Comparison of ENCODE assay signal across 8 mouse cellular contexts in genomic region chr19:10869241-10869885, GRCm38 (mm10). TPM values are rescaled to one million over a fixed set of nuclear protein-coding genes. Genes with fewer than 3 reads are reported as not detected.
A peak's percentile ranks its signal among the peaks of the same experiment; 100 is the strongest.
DNase-seq lines count a peak whose midpoint lies in the region; ATAC-seq and TF ChIP-seq lines count a peak whose summit lies in the region.

No protein-coding gene starts in this region.

- peaks cover 34% of the 10 kb centered on the region for H3K27me3 ChIP-seq in E14TG2a.4 (ENCODE audit: insufficient read depth, low read length)
- no peaks in the 10 kb centered on the region for H3K27me3 ChIP-seq in forebrain, embryonic 16.5 days (replicated peaks; ENCODE audit: control insufficient read depth, insufficient read depth, low read length)
- peaks cover 14% of the 10 kb centered on the region for H3K27me3 ChIP-seq in liver, embryonic 14.5 days (ENCODE audit: control insufficient read depth, insufficient read depth, low read length)
- H3K27me3 ChIP-seq in neural tube, embryonic 12.5 days (replicated peaks), result no peaks in the 10 kb centered on the region

- H3K4me1 ChIP-seq in E14TG2a.4 (replicated peaks; ENCODE audit: low read depth, low read length), result peaks cover 29% of the 10 kb centered on the region
- peaks cover 27% of the 10 kb centered on the region for H3K4me1 ChIP-seq in forebrain, embryonic 16.5 days (replicated peaks; ENCODE audit: control insufficient read depth, insufficient read depth, low read length)
- H3K4me1 ChIP-seq in liver, embryonic 14.5 days (replicated peaks; ENCODE audit: control insufficient read depth in 2 of 2, insufficient read depth in 2 of 2, low read length in 1 of 2), result no peaks in the 10 kb centered on the region
- peaks cover 26% of the 10 kb centered on the region for H3K4me1 ChIP-seq in neural tube, embryonic 12.5 days

- ATAC-seq in forebrain, embryonic 16.5 days, result peak; percentile 96
- ATAC-seq in liver, embryonic 14.5 days (ENCODE audit: insufficient read depth), result peak; percentile 52; the same call in 1 of the 2 replicates
- ATAC-seq in neural tube, embryonic 12.5 days (ENCODE audit: low FRiP score, low read depth), result peak; percentile 93

- peak overlapping the region; percentile 87 for H3K4me3 ChIP-seq in E14TG2a.4 (replicated peaks; ENCODE audit: low read length)
- H3K4me3 ChIP-seq in forebrain, embryonic 16.5 days (replicated peaks; ENCODE audit: low read length), result peak overlapping the region; percentile 89
- H3K4me3 ChIP-seq in liver, embryonic 14.5 days (ENCODE audit: insufficient read depth in 1 of 2, low read depth in 2 of 2, low read length in 2 of 2), result peak overlapping the region; percentile 38 to 40
- peak overlapping the region; percentile 85 for H3K4me3 ChIP-seq in neural tube, embryonic 12.5 days

- H3K27ac ChIP-seq in forebrain, embryonic 16.5 days (ENCODE audit: low read length), result peak overlapping the region; percentile 93
- H3K27ac ChIP-seq in liver, embryonic 14.5 days, result no peak overlapping the region
- H3K27ac ChIP-seq in neural tube, embryonic 12.5 days, result peak overlapping the region; percentile 82

- WGBS in forebrain, embryonic 16.5 days, result under 1% methylated on average over 35 of the region's 43 CpGs
- WGBS in liver, embryonic 14.5 days (ENCODE audit: insufficient replicate concordance), result under 1% methylated on average over 43 of the region's 43 CpGs
- under 1% methylated on average over 42 of the region's 43 CpGs for WGBS in neural tube, embryonic 12.5 days

- peak overlapping the region; percentile 90 for H3K4me2 ChIP-seq in forebrain, embryonic 16.5 days (ENCODE audit: low read length)
- H3K4me2 ChIP-seq in liver, embryonic 14.5 days (ENCODE audit: low read depth), result peak overlapping the region; percentile 47
- H3K4me2 ChIP-seq in neural tube, embryonic 12.5 days (replicated peaks), result peak overlapping the region; percentile 83

- H3K9ac ChIP-seq in forebrain, embryonic 16.5 days (replicated peaks; ENCODE audit: low read depth, low read length), result peak overlapping the region; percentile 98
- no peak overlapping the region for H3K9ac ChIP-seq in liver, embryonic 14.5 days (replicated peaks)
- peak overlapping the region; percentile 93 for H3K9ac ChIP-seq in neural tube, embryonic 12.5 days

- no peak for TF ChIP-seq EP300 in liver, embryonic 14.5 days (IDR thresholded peaks at IDR 0.05; ENCODE audit: low read depth)

- peaks cover 56% of the 10 kb centered on the region for H3K36me3 ChIP-seq in E14TG2a.4 (ENCODE audit: insufficient read depth, low read length)
- H3K36me3 ChIP-seq in forebrain, embryonic 16.5 days (ENCODE audit: control insufficient read depth, insufficient read depth), result peaks cover 36% of the 10 kb centered on the region
- H3K36me3 ChIP-seq in liver, embryonic 14.5 days (replicated peaks; ENCODE audit: control insufficient read depth, insufficient read depth, low read depth), result no peaks in the 10 kb centered on the region; the same call in 1 of the 2 replicates
- peaks cover 62% of the 10 kb centered on the region for H3K36me3 ChIP-seq in neural tube, embryonic 12.5 days

- H3K9me3 ChIP-seq in E14TG2a.4 (ENCODE audit: low read length), result no peaks in the 10 kb centered on the region
- no peaks in the 10 kb centered on the region for H3K9me3 ChIP-seq in forebrain, embryonic 16.5 days (ENCODE audit: control insufficient read depth, low read length)
- H3K9me3 ChIP-seq in liver, embryonic 14.5 days (ENCODE audit: control insufficient read depth, low read length), result no peaks in the 10 kb centered on the region
- no peaks in the 10 kb centered on the region for H3K9me3 ChIP-seq in neural tube, embryonic 12.5 days

- no peak for TF ChIP-seq CTCF in E14TG2a.4 (conservative IDR thresholded peaks at IDR 0.05; ENCODE audit: low read length)
- TF ChIP-seq CTCF in liver, embryonic 14.5 days (IDR thresholded peaks at IDR 0.05; ENCODE audit: low read depth), result no peak

- intact Hi-C loops in heart, postnatal 14 days (cut with DNase I), result loop anchor here (2.0 kb wide), 1 partner anchor 23 kb away; no protein-coding TSS in a partner anchor

- DNase-seq in cerebellum, adult 11 months, result peak; percentile 88
- DNase-seq in heart, postnatal 14 days, result peak; percentile 80 to 82
- peak; percentile 87 to 91 for DNase-seq in kidney, postnatal 4 days
- no peak for DNase-seq in liver, embryonic 14.5 days (ENCODE audit: low read depth in 3 of 3, low spot score in 3 of 3)
- DNase-seq in thymus, postnatal 14 days, result peak; percentile 43

RNA-seq across cellular contexts. Expression of gene Tmem132a, which starts 0.4 kb away (rescaled TPM):
- 176 and 195 TPM in 2 replicates for polyA plus RNA-seq in forebrain, embryonic 16.5 days (2015; fragmentation: Nextera tagmentation; extraction: Ambion mirVana)
- total RNA-seq in heart, postnatal 14 days (2021), result 10 to 100 TPM; 18.6 to 23.6 TPM
- polyA plus RNA-seq in liver, embryonic 14.5 days (2012; rRNA removed), result 2.5 and 2.8 TPM in 2 replicates
- polyA plus RNA-seq in liver, embryonic 14.5 days (2014; fragmentation: Nextera tagmentation; extraction: Ambion mirVana), result 1.6 and 2.2 TPM in 2 replicates
- 151 and 157 TPM in 2 replicates for polyA plus RNA-seq in neural tube, embryonic 12.5 days (2016; fragmentation: Nextera tagmentation; extraction: Ambion mirVana)

RNA-seq across cellular contexts. Expression of gene Tmem109, which starts 12.4 kb away (rescaled TPM):
- polyA plus RNA-seq in forebrain, embryonic 16.5 days (2015; fragmentation: Nextera tagmentation; extraction: Ambion mirVana), result 43.7 and 46.1 TPM in 2 replicates
- 10 to 100 TPM; 80.3 to 85.0 TPM for total RNA-seq in heart, postnatal 14 days (2021)
- 10.9 and 11.1 TPM in 2 replicates for polyA plus RNA-seq in liver, embryonic 14.5 days (2012; rRNA removed)
- 16.1 and 16.5 TPM in 2 replicates for polyA plus RNA-seq in liver, embryonic 14.5 days (2014; fragmentation: Nextera tagmentation; extraction: Ambion mirVana)
- polyA plus RNA-seq in neural tube, embryonic 12.5 days (2016; fragmentation: Nextera tagmentation; extraction: Ambion mirVana), result 38.7 and 39.1 TPM in 2 replicates

RNA-seq across cellular contexts. Expression of gene Prpf19, which starts 25.7 kb away (rescaled TPM):
- 42.8 and 43.3 TPM in 2 replicates for polyA plus RNA-seq in forebrain, embryonic 16.5 days (2015; fragmentation: Nextera tagmentation; extraction: Ambion mirVana)
- total RNA-seq in heart, postnatal 14 days (2021), result 100 to 1,000 TPM; 184 to 192 TPM
- 108 and 117 TPM in 2 replicates for polyA plus RNA-seq in liver, embryonic 14.5 days (2012; rRNA removed)
- polyA plus RNA-seq in liver, embryonic 14.5 days (2014; fragmentation: Nextera tagmentation; extraction: Ambion mirVana), result 15.7 and 19.1 TPM in 2 replicates
- 39.0 and 44.8 TPM in 2 replicates for polyA plus RNA-seq in neural tube, embryonic 12.5 days (2016; fragmentation: Nextera tagmentation; extraction: Ambion mirVana)

RNA-seq across cellular contexts. Expression of gene Slc15a3, which starts 29.8 kb away (rescaled TPM):
- 0.25 and 0.57 TPM in 2 replicates for polyA plus RNA-seq in forebrain, embryonic 16.5 days (2015; fragmentation: Nextera tagmentation; extraction: Ambion mirVana)
- 1 to 10 TPM; 2.6 to 2.9 TPM for total RNA-seq in heart, postnatal 14 days (2021)
- polyA plus RNA-seq in liver, embryonic 14.5 days (2012; rRNA removed), result 3.7 and 3.8 TPM in 2 replicates
- polyA plus RNA-seq in liver, embryonic 14.5 days (2014; fragmentation: Nextera tagmentation; extraction: Ambion mirVana), result 0.90 and 1.4 TPM in 2 replicates
- 0.20 and 0.46 TPM in 2 replicates for polyA plus RNA-seq in neural tube, embryonic 12.5 days (2016; fragmentation: Nextera tagmentation; extraction: Ambion mirVana)

RNA-seq across cellular contexts. Expression of gene Cd6, which starts 39.5 kb away (rescaled TPM):
- not detected in 2 replicates for polyA plus RNA-seq in forebrain, embryonic 16.5 days (2015; fragmentation: Nextera tagmentation; extraction: Ambion mirVana)
- 1 to 10 TPM in 1 of 2 experiments, under 1 TPM in 1; 0.41 to 3.6 TPM for total RNA-seq in heart, postnatal 14 days (2021)
- not detected in 2 replicates for polyA plus RNA-seq in liver, embryonic 14.5 days (2012; rRNA removed)
- polyA plus RNA-seq in liver, embryonic 14.5 days (2014; fragmentation: Nextera tagmentation; extraction: Ambion mirVana), result 0.05 TPM in 1 of 2 replicates, not detected in the other
- polyA plus RNA-seq in neural tube, embryonic 12.5 days (2016; fragmentation: Nextera tagmentation; extraction: Ambion mirVana), result 0.06 TPM in 1 of 2 replicates, not detected in the other

Comparison
In these comparisons a context has a peak if more than half of its experiments do, and no peak if none do; other contexts are left out.
1. H3K4me3 ChIP-seq: peak in every context shown above with its lines; median percentile 89 in forebrain, embryonic 16.5 days; 87 in E14TG2a.4; 85 in neural tube, embryonic 12.5 days; 39 in liver, embryonic 14.5 days.
2. DNase-seq: peak in cerebellum, adult 11 months (single experiment), heart, postnatal 14 days (2 of 2), kidney, postnatal 4 days (2 of 2) and thymus, postnatal 14 days (single experiment); none in liver, embryonic 14.5 days (0 of 3).
3. RNA of gene Tmem132a, which starts 0.4 kb away (polyA plus RNA-seq): 176 to 195 TPM in forebrain, embryonic 16.5 days and 151 to 157 TPM in neural tube, embryonic 12.5 days; 1.6 to 2.8 TPM in liver, embryonic 14.5 days; every median in the first group is over 10 times any median in the second.
4. Peak in every context shown above with its lines, with median percentiles within 50 percentile points of each other: ATAC-seq and H3K4me2 ChIP-seq.